Mouse (Mus musculus) right cerebral cortex, postnatal 36 days (tissue): ENCODE measurements around the gene Dnah3.
A peak's percentile ranks its signal among the peaks of the same experiment; 100 is the strongest.

ENCODE experiments used
- DNase-seq, 2 experiments: peaks; one replicate each; pipeline ENCODE4 v3.0.0; 2022; ENCODE audit warnings: low spot score in 2 of 2, mixed read lengths in 1 of 2

Gene Dnah3

DNA sequence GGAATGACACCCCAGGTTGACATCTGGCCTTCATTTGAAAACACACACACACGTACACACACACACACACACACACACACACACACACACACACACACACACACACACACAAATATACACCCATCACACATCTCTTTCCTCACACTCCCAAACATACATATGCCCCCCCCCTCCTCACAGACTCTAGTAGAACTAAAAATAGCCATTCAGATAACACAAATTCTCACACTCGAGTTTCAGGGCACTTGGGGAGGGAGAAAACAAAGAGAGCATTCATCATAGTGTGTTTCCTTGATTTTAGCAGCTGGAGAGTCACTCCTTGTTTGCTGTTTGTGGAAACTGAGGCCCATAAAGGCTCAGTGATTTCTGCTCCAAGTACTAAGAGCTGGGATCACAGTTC is 41.1 kb downstream of the Dnah3 start:
- no peak for DNase-seq

DNA sequence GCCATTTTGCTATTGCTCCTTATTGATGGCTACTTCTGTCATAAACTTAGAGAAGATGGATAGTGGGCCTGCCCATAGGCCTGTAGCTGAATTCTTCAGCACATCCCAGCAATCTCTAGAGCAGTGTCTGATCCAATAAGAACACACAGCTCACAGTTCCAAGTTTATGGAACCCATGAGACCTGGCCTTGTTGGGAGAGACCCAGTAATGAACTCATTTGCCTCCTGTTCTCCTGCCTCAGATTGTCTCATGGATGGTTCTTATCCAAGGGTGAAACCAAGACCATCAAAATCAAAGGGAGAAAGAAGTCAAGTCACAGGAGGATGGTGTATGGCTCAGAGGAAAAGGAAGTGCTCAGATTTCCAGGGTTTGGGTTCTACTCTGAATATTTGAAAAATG is 44.6 kb downstream of the Dnah3 start:
- DNase-seq = no peak

DNA sequence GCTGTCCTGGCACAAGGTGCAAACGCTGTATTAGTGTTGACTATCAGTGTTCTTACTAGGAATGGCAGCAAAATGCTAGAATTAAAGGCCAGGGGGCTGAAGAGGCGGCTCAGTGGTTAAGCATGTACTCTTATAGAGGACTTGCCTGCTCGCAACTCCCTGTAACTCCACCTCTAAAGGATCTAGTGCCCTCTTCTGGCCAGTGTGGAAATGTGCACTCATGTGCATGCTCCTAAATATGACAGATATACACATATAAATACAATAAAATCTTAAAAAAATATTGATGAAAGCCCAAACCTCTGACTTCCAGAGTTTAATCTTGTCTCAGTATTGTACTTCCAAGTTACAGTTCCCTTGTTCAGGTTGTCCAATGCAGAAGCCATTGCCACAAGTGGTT is 51.1 kb downstream of the Dnah3 start:
- no peak for DNase-seq

DNA sequence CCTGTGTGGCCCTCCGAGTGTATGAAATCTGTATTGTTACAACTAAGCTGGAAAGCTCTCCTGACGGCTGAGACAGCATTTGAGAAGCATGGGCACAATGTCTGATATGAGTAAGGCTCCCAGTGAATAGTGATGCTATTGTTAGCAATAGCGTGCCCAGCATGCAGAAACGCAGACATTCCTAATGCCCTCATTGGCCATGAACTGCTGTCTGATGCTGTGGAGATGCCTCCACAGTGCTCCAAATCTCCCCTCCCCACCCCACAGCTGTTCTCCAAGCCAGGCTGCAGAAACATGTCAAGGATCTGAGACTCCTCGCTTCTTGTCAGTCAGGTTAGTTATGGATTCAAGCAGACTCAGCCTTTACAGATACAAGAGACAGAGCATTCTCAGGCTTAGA is 58.7 kb downstream of the Dnah3 start:
- DNase-seq = peak in 1 of 2 experiments; percentile 2

DNA sequence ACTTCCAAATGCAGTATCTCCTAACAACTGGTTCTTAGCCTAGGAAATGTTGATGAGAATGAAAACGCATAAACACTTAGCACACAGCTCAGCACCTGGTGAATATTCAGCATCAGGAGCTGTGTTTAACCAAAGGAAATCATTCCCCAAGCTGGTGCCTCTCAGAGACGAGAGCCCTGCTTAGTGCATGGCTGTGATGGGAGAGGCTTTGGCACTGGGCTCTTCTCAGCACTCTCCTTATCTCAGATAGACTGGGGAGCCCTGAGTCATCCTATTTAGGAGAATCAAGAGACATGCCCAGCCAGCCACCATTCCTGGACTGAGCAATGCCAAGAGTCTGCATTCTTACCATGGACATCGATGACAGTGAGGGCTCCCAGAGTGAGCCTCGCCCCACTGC is 60.1 kb downstream of the Dnah3 start:
- no peak for DNase-seq

DNA sequence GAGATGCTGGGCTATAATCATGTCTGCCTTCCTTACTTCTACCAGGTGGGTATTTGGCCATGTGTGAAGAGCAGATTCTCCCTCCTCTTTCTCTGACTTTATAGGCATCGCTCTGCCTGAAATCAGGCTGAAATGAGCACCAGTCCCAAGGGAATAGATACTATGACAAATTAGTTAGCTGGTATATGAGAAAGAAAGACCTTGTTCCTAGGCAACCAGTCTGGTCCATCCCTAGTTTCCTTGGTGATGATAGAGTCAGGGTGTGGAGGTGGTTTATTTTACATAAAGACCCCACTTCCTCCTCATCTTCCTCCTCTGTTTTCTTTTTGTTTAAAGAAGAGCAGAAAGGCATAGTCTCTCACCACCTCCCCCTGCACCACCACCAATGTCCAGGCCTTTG is 60.5 kb downstream of the Dnah3 start:
- peak in 1 of 2 experiments; percentile 6 for DNase-seq

DNA sequence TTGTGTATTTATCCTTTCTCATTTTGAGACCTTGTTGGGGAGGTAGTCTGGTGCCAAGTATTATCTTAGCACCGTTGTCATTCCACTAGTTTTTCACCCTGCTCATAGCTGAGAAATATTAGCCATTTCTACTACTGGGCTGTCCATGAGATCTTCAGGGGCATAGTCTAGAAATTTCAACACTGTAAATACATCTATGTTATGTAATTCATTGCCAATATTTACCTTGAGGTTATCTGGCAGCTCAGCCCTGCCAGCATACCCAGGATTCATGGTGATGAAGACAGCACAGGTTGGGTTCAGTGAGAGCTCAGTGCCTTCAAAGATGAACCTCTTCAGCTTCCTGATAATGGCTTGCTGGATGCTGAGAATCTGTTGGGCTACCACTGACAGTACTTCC is 66.4 kb downstream of the Dnah3 start:
- DNase-seq = no peak

DNA sequence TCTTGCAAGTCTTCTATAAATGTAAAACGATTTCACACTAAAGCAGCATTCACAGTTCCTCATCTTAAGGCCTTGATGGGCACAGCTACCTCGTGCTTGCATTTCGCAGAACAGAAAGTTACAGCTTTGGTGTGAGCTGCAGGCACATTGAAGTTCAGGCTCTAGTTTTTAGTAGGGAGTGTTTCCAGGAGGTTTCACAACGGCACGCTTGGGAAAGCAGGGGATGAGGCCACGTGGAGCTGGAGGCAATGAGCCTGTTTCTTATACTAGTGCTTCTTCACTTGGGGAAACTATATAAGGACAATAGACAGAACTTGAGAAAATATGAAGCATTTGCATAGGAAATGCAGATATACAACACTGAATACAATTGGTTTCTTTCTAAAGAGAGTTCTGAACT is 98.0 kb downstream of the Dnah3 start:
- no peak for DNase-seq

DNA sequence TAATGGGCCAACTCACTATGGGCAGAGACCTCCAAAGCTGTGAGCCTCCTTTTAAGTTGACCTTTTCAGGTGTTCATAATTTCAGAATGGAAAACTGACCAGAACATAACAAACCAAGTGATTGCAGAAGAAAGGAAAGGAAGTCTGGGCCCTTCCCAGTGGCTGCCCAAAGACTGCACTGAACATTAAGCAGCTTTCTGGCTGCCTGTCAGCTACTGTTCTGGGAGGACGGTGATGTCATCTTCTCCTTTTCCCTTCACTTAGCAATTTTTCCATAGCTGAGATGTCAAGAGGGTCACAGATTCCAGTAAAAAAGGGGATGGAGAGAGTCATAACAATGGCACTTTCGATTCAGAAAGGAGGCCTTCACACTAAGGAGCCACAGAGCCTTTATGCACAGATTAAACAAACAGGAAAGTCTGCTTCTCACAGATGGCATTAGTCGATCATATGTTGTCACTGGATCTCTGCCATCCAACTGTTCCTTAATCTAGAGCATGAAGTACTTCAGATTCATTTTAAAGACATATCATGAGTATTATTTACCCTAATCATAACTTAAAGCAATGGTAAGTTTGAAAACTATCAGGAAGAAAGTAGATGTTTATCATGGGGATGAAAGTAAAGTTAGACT is 109.7 kb downstream of the Dnah3 start:
- no peak for DNase-seq

DNA sequence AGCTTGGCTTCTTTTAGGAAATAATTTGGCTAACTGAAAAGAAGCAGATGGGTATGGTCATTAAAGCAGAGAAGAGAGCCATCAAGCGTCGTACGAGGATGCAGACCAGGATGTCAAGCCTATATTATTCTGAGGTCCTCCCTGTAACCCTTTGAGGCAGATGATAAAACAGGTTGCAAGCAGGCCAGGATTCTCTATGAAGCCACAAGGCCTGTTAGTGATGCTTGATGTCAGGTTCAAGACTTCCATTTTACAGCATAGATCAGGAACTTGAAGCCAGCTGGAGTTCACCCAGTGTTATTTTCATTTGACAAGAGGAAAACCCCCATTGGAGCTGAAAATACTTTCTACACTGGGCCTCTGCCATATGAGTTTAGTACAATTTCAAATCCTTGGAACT is 114.9 kb downstream of the Dnah3 start:
- DNase-seq = no peak

DNA sequence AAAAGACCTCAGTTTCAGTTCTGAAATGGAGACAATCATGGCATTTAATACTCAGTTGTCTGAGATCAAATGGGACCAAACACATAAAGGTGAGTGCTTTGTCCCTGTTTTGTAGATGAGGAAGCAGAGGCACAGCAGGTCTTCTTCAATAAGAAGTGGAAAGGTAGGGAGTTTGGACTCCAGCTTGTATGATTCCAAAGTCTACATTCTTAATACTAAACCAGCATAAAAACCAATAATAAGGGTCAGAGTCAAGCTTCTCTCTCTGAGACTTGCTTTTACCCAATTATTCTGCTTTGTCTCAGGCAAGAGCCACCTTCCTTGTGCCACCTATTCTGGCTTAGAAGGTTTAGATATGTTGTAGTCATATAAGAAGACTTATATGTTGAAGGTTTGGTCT is 116.5 kb downstream of the Dnah3 start:
- DNase-seq = no peak

DNA sequence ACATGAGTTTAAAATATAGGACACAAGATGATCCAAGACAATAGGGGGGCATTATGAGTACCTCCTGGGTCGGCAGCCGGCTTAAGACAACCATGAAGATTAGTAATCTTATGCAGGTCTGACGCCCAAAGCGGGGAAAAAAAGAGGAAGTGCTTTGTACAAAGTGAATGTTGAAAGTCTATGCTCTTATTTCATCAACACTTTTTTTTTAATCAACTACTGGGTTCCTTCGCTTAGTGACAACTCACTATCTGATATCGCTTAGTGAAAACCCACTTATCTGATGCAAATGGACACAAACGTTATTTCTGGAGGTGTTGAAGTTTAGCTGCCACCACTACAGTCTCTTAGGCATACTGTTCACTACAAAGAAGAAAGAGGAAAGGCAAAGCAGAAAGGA is 117.5 kb downstream of the Dnah3 start:
- DNase-seq = no peak

DNA sequence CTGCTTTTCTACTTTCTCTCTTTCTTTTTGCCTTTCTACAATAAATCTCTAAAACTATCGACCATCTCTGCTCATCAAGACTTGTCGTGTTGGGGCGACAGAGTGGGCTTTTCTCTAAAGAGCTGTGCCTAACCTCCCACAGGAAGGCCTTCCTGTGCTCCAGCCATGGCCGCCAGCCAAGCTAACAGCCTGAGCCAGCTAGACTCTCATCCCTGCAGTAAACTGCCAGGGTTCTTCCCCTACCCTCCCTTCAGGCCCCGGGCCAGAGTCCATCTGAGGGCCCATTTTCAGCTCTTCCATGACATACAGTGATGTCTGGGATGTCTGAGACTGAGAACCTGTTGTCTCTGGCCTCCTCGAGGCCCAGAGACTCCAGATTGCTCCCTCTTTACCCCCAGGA is 118.8 kb downstream of the Dnah3 start:
- no peak for DNase-seq

DNA sequence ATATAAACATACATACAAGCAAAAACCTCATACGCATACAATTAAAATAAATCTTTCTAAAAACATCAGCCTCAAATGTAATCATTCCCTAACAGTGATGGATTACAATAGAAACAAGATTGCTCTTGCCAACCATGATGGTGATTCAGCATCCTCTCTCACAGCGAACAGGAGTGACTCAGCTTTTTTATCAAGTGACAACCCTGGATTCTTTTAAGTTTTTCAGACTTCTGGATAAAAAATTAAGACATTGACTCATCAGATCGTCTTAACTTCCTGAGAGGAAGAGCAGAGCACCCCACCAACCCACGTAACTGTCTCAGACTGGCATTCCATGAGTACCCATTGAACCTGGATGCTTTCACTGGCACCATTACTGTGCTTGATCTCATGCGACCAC is 120.9 kb downstream of the Dnah3 start:
- DNase-seq = no peak

DNA sequence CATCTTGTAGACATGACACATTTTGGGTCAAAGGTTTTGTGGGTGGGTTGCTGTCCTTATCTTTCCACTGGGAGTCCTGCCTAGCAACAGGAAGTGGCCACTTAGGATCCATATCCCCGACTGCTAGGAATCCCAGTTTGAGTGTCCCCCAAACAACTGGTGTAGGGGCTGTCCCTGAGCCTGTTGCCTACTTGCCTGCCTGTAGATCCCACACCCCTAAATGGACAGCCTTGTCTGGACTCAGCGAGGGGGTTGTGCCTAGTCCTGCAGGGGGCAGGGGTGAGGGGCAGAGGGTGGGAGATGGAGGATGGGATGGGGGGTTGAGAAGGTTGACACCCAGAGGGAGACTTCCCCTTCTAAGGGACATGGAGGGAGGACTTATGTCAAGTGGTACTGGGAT is 125.8 kb downstream of the Dnah3 start:
- DNase-seq = no peak

DNA sequence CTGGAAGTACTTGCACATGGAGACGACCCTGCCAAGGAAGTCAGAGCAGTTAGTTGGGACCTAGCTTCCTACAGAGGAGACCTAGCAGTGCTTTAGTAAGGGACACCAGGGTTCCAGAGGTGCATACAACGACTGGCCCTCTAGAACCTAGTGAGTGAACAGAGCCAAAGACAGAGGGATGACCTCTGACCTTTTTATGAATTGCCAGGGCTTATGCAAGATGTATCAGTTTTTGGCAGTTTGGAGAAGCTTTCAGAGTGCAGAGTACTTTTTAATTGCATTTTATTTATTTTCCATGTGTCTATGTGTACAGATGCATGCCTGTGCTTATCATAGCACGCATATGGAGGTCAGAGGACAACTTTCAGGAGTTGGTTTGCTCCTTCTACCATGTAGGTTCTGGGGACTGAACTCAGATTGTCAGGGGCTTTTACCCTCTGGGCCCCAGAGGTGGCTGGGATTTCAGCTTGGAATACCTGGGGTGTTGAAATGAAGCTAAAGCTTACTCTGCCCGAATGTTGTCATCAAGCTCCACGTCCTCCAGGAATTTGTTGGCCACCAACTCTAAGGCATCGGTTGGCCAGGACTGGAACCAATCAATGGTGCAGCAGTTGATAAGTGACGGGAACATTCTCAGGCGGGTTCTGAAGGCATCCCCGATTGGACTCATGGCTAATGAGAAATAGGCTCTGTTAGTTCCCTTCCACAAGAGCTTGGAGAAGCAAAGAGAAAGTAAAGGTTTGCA is 129.3 kb downstream of the Dnah3 start:
- DNase-seq = no peak

DNA sequence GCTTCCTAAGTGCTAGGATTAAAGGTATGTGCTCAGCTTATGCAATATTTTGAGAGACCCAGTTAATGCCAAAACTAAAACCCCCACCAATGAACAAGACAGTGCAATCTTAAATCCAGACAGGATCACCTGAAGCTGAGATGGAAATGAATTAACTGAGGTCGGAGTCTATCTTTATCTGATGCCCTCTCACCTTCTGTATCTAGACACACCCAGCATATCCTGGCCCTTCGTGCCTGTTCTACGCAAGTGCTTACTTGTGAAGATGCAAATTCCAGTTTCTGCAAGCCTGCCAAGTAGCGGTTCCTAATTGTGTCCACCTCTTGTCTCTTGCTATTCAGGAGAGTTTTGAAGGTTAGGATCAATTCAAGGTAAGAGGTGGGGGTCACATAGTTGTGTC is 129.9 kb downstream of the Dnah3 start:
- no peak for DNase-seq

DNA sequence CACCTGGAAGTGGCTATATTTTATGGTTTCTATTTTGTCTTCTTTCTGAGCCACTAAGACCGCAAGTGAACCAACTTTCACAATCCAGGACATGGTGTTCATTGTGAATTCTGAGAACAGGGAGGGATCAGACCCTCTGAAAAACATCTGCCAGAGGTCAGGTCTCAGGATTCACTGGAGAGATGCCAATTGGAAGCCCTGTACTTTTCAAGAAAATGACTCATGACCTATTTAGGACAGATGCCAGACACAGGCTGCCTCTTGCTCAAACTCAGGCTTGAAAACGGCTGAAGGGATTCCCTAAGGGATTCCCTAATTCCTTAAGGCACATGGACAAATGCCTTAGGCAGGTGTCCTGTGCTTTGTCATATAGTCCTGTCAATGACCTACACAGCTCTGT is 134.0 kb downstream of the Dnah3 start:
- DNase-seq = no peak

DNA sequence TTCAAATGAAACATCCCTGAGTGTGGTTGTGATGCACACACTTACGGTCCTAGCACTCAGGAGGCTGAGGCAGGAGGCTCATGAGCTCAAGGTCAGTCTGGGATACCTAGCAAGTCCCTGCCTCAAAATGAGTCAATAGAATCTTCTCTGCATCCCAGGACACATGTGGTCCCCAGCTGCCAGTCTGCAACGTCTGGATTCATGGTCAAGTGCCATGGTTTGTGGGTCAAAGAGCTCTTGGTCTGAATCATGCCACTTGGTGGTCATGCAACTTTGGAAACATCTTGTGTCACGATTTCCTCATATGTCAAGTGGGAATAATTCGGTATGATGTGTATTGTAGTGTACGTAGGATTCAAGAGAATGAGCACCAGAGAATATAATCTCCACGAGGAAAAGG is 134.5 kb downstream of the Dnah3 start:
- no peak for DNase-seq

DNA sequence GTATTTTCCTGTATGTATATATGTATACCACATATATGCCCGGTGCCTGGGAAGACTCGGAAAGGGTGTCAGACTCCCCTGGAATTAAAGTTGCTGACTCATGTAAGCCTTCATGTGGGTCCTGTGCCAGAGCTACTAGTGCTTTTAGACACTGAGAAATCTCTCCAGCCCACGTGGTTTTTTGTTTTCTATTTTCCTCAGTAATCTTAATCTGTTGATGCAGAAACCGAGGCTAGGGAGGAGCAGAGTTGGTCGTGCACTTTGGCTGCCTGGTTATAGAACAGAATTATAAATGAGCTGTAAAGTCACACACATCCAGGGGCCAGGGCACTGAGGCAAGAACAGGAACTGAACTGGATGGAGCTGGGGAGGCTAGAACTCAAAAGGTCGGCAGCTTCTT is 135.1 kb downstream of the Dnah3 start:
- DNase-seq = no peak

DNA sequence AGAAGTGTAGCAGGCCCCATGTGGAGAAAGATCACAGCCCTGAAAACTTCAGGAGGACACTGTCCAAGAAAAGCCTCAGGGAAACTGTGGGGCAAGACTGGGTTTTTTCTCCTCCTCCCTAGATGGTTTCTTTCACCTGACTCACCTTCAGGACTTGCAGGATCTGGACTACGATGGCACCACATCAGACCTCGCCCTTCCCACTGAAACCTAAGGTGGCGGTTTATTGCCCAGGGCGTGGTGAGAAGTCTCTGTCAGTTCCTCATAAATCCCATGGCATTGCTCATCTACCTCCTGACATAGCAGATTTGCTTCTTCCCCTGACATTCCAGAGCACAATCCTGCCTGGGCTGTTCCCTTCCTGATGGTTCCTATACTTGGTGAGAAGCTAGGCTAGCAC is 135.6 kb downstream of the Dnah3 start:
- DNase-seq = no peak

DNA sequence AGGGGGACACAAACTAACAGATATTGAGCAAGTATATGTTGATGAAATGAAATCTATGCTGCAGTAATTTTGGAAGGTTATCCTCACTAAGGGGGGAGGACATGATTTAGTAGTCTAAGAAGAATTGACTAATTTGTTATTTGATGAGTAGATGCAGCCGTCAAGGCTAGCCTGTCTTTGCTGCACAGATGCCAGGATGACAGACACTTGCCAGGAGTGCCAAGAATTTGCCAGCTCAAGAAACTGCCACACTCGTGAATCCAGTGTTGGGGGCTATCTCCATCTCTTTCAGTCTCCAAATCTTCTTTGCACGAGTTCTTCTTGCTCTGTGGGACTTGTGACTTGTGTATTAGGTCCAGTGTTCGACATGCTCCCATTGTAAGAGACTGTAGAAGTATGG is 136.0 kb downstream of the Dnah3 start:
- DNase-seq = no peak

DNA sequence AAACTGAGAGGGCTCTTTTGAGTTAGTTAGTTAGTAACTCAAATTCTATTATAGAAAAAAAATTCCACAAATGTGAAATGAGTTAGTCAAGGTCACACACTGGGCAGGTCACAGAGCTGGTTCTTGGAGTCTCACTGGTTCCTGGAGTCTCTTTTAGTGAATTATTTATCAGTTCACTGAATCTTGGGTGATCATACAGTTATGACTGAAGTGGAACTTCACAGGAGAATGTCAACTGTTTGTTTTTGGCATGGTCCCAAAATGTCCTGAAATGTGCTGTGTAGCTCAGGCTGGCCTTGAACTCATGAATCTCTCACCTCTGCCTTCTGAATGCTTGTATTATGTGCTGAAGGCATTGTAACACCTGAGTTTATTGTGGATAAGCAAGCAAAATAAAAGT is 137.7 kb downstream of the Dnah3 start:
- DNase-seq = no peak

DNA sequence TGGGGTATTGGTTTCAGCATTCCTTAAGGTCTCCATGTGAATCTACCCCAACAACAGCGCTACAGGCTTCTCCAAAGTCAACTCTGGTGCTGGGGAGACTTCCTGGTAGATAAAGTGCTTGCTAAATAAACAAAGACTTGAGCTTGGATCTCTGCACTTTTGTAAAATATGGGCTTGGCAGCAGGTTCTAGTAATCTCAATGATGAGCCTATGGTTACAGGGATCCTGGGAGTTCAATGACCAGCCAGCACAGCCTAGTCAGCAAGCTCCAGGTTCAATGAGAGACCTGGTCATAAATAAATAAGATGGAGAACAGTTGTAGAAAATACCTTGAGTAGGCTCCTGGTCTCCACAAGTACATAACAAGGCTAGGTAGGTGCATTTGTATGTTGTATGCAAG is 141.0 kb downstream of the Dnah3 start:
- no peak for DNase-seq
